Mouse (Mus musculus): ENCODE data around the gene Meltf. TPM values are rescaled to one million over a fixed set of nuclear protein-coding genes. Genes with fewer than 3 reads are reported as not detected.

The Meltf gene
- total RNA-seq, 2 experiments from 2014 or later: not detected

DNA sequence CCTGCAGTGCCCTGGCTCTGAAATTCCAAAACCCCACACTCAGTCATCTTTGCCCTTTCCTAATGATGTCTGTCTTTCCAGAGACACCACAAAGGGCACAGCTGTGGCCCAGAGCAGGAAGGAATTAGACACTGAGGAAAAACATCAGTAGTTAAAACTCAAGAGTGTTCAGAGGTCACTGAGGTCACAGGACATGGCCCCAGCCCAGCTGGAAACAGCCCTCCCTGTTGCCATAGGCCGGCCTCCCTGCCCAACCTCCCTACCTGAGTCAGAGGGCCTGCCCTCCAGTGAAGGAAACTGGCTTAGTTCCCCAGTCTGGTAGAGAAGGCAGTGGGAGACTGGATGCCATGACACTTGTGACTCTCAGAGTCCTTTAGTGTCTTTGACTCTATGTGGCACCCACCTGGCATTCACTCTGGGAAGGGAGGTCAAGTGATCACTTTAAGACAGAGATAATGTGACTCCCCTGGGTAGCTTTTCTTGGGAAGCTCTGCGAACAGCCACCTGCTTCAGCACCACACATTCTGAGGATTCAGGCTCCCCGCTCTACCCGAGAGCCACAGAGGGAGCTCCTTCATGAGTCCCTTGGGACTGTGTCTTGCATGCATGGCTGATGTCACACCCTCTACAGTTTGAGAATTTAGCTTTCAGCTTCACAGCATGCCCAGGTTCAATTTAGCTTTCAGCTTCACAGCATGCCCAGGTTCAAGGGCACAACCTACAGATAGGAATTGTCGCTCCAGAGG, 15.0 kb downstream of the Meltf start:
- intact Hi-C loops (cut with DNase I): no loop called here

GRCm38 (mm10) chr16:31896971-31897774, 18.6 kb downstream of the Meltf start:
- intact Hi-C loops (cut with DNase I): no loop called here
- DNase-seq: no peak

More for the DNA sequence above, 15.0 kb downstream of the Meltf start:
- DNase-seq: no peak

- intact Hi-C loops (cut with DNase I): no loop called here
- no peak for DNase-seq
Observed at GRCm38 (mm10) chr16:31898546-31899326, 20.1 kb downstream of the Meltf start.

- intact Hi-C loops (cut with DNase I): no loop called here
- no peak for DNase-seq
Observed at GRCm38 (mm10) chr16:31901886-31902285, 23.3 kb downstream of the Meltf start.

- DNase-seq: no peak
- intact Hi-C loops (cut with DNase I): no loop called here
Observed at GRCm38 (mm10) chr16:31903239-31903638, 24.6 kb downstream of the Meltf start.

DNA sequence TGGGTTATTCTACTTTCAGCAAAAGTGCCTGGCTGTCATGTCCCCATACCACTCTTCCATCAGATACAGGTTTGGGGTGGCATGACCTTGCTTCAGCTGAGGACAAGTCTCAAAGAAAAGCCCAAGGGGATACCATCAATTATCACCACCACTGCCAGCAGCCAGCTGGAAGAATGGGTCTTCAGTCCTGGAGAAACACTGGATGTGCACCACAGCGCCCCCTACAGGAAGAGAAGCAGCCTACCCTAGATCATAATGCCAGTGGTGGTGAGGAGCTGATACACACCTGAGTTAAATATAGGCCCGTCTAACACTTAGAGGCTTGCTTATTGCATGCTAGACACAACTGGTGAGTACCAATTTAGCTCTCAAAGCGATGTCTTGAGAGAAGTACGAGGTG, 26.7 kb downstream of the Meltf start:
- intact Hi-C loops (cut with DNase I): no loop called here
- DNase-seq: no peak

DNA sequence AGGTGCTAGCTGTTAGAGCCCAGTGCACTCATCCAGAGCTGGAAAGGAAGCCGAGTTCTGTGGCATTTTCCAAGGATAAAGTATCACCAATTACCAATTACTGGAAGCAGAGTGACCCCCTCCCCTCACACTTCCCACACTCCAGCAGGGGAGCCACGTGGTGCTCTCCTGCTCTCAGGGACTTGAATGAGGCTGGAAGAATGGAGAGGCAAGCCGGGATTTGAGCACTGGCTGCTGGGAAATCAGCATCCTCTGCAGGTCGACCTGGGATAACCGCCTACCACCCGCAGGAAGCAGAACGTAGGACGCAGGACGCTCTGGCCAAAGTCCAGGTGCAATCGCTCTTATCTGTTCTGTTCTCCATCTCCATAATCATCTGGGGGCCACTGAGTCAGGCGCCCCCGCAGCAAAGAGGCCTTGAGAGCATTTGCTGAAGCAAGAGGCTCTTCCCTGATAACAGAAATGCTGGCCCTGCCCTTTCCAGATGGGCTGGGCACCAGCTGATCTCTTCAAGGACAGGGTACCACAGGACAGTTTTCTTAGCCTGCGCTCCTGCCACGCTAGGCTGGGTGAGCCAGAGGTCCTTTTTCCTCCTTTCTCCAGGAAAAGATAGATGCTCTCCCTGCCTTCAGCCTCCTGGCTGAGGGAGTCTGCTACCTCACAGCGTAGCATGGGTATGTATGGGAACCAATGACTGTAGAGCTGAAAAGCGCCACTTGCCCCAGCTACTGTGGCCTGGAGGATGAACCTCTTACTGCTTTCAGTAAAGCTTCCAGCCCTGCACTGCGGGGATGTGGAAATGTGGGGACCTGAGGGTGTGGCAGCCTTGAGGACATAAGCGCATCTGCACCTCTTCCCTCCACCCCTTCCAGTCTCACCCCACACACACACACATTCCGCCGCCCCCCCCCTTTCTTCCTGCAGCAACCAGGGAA, 27.5 kb downstream of the Meltf start:
- no peak for DNase-seq
- intact Hi-C loops (cut with DNase I): no loop called here

DNA sequence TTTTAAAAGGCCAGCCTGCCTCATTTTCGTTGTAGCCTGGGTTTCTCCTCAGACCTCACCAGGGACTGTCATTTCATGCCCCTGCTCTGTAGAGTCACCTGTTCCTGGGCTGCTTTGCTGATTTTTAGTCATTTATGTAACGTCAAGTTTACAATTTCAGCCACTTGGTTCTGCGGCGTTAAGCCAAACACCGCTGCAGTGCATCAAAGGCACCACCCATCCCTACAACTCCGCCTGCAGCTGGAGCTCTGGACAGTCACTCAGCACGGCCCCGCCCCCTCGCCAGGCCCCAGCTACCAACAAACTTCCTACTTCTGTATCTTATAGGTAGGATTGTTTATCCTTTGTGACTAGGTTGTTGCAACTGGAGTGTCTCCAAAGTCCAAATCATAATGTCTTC, 28.3 kb downstream of the Meltf start:
- peak; percentile 32 to 41 for DNase-seq
- intact Hi-C loops (cut with DNase I): no loop called here

- intact Hi-C loops (cut with DNase I): no loop called here
- no peak for DNase-seq
Observed at GRCm38 (mm10) chr16:31908959-31909358, 30.3 kb downstream of the Meltf start.

GRCm38 (mm10) chr16:31910281-31910847, 31.8 kb downstream of the Meltf start:
- intact Hi-C loops (cut with DNase I): no loop called here
- DNase-seq: no peak

- intact Hi-C loops (cut with DNase I): loop anchor here (1.0 to 5.0 kb wide), 3 partner anchors 39 to 460 kb away; partner anchors contain the start of gene Meltf
- DNase-seq: no peak
Observed at GRCm38 (mm10) chr16:31917776-31918175, 39.2 kb downstream of the Meltf start.

GRCm38 (mm10) chr16:31918248-31918724, 39.7 kb downstream of the Meltf start:
- intact Hi-C loops (cut with DNase I): loop anchor here (1.0 to 5.0 kb wide), 3 partner anchors 40 to 461 kb away; partner anchors contain the start of gene Meltf
- DNase-seq: peak; percentile 75 to 77

DNA sequence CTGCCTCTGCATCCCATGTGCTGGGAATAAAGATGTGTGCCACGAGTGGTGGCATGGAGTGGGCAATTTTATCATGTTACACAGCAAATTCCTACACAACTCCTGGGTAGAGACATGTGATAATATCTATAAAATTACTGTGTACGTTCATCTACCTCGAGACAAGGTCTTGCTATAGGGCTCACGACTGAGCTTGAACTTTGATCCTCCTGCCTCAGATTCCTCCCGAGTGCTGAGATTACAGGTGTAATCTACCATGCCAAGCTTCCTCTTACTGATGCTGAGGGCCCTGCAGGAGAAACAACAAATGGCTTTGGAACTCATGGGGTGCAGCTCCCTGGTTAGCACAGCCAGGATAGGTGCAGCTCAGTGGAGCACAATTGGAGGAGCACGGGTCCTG, 45.8 kb downstream of the Meltf start:
- no peak for DNase-seq
- intact Hi-C loops (cut with DNase I): no loop called here

DNA sequence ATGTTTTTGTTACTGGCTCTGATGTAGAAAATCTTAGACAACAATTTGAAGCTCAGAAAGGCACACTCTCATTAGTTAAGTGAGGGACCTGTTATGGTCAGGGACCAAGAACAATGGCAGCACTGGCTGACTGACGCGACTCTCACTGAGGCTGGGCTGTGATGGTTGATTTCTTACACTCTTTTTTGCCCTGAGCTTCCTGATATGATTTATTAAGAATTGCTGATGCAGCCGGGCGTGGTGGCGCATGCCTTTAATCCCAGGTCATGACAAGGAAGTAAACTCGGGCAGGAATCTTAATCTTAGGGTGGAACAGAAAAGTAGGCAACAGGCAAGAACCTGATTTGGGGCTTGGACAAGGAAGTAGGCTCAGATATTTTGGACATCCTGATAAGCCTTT, 47.5 kb downstream of the Meltf start:
- no peak for DNase-seq
- intact Hi-C loops (cut with DNase I): no loop called here

- DNase-seq: no peak
- intact Hi-C loops (cut with DNase I): no loop called here
Observed at GRCm38 (mm10) chr16:31926547-31927182, 48.1 kb downstream of the Meltf start.

- intact Hi-C loops (cut with DNase I): no loop called here
Observed at GRCm38 (mm10) chr16:31927412-31927811, 48.8 kb downstream of the Meltf start.

GRCm38 (mm10) chr16:31931330-31931729, 52.7 kb downstream of the Meltf start:
- DNase-seq: no peak
- intact Hi-C loops (cut with DNase I): no loop called here

More at GRCm38 (mm10) chr16:31927412-31927811, 48.8 kb downstream of the Meltf start:
- no peak for DNase-seq

- intact Hi-C loops (cut with DNase I): no loop called here
- no peak for DNase-seq
Observed at GRCm38 (mm10) chr16:31932255-31932654, 53.6 kb downstream of the Meltf start.
